In the genomic region with DNA sequence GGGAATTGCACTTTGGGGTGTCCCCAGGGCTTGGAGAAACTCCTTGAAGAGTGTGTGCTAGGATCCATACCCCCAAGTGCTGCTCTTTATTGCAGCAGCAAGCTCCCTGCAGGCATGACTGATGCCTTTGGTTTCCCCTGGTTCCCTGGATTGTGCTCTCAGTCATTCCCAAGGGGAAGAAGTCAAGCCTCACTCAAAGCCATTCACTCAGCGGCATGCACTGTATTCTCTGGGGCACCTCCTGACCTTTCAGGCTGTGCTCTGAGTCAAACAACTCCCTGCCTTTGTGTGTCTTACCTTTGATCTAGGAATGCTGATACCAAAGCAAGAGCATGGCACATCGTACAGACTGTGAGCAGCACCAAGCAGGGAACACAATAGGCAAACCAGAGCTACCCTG, we compare ENCODE assay signal across 15 mouse cellular contexts.
DNase-seq lines count a peak whose midpoint lies in the region; ATAC-seq lines count a peak whose summit lies in the region.
"Had no signal": no experiment of that assay in that cellular context is flagged by ENCODE, and none has a peak within 500 bp of the region (broad histone marks: within the 10 kb centered on the region; RNA-seq: fewer than 3 reads in every experiment).

No protein-coding gene starts in this region.

- peak overlapping the region; percentile 76 for H3K27ac ChIP-seq in midbrain, embryonic 10.5 days (replicated peaks)
- H3K27ac ChIP-seq in midbrain, embryonic 14.5 days (replicated peaks; ENCODE audit: low read depth, low read length): no peak overlapping the region
- H3K27ac ChIP-seq in hindbrain, embryonic 15.5 days (replicated peaks): no peak overlapping the region
- H3K27ac ChIP-seq in neural tube, embryonic 13.5 days (replicated peaks): no peak overlapping the region; the same call in 1 of the 2 replicates
- H3K27ac ChIP-seq: forebrain, embryonic 13.5 days; limb, embryonic 13.5 days; liver, embryonic 12.5 days had no signal

- H3K4me1 ChIP-seq in midbrain, embryonic 10.5 days: peaks cover 26% of the 10 kb centered on the region
- H3K4me1 ChIP-seq in midbrain, embryonic 14.5 days (ENCODE audit: control insufficient read depth, insufficient read depth, low read length): 0 out of 2 replicates have a peak, but pooled peaks cover 13% of the 10 kb centered on the region
- peaks cover 20% of the 10 kb centered on the region for H3K4me1 ChIP-seq in hindbrain, embryonic 15.5 days (replicated peaks)
- peaks cover 28% of the 10 kb centered on the region for H3K4me1 ChIP-seq in neural tube, embryonic 13.5 days (replicated peaks)
- H3K4me1 ChIP-seq: liver, embryonic 12.5 days had no signal

- H3K4me2 ChIP-seq in midbrain, embryonic 14.5 days (ENCODE audit: low read length): no peak overlapping the region
- no peak overlapping the region for H3K4me2 ChIP-seq in hindbrain, embryonic 15.5 days
- H3K4me2 ChIP-seq in neural tube, embryonic 13.5 days: no peak overlapping the region
- H3K4me2 ChIP-seq: forebrain, embryonic 13.5 days; limb, embryonic 13.5 days; liver, embryonic 12.5 days had no signal

- no peaks in the 10 kb centered on the region for H3K9me3 ChIP-seq in midbrain, embryonic 10.5 days (replicated peaks)
- no peaks in the 10 kb centered on the region for H3K9me3 ChIP-seq in midbrain, embryonic 14.5 days (ENCODE audit: control insufficient read depth, low read length)
- H3K9me3 ChIP-seq in hindbrain, embryonic 15.5 days: no peaks in the 10 kb centered on the region
- H3K9me3 ChIP-seq in neural tube, embryonic 13.5 days: no peaks in the 10 kb centered on the region
- H3K9me3 ChIP-seq: forebrain, embryonic 13.5 days; limb, embryonic 13.5 days; liver, embryonic 12.5 days had no signal

- H3K36me3 ChIP-seq in midbrain, embryonic 10.5 days: no peaks in the 10 kb centered on the region
- H3K36me3 ChIP-seq in midbrain, embryonic 14.5 days (ENCODE audit: control insufficient read depth, insufficient read depth, low read length): no peaks in the 10 kb centered on the region
- H3K36me3 ChIP-seq in hindbrain, embryonic 15.5 days: no peaks in the 10 kb centered on the region
- no peaks in the 10 kb centered on the region for H3K36me3 ChIP-seq in neural tube, embryonic 13.5 days
- H3K36me3 ChIP-seq: limb, embryonic 13.5 days; liver, embryonic 12.5 days had no signal

- no peaks in the 10 kb centered on the region; the same call in none of the 2 replicates for H3K27me3 ChIP-seq in midbrain, embryonic 10.5 days (ENCODE audit: low read depth, poor library complexity, severe bottlenecking)
- H3K27me3 ChIP-seq in midbrain, embryonic 14.5 days (ENCODE audit: control insufficient read depth, insufficient read depth, low read length): no peaks in the 10 kb centered on the region
- no peaks in the 10 kb centered on the region for H3K27me3 ChIP-seq in hindbrain, embryonic 15.5 days
- H3K27me3 ChIP-seq in neural tube, embryonic 13.5 days: no peaks in the 10 kb centered on the region
- H3K27me3 ChIP-seq: forebrain, embryonic 13.5 days; limb, embryonic 13.5 days; liver, embryonic 12.5 days had no signal

- peak; percentile 37 for DNase-seq in midbrain, embryonic 10.5 days (ENCODE audit: low spot score)
- DNase-seq in midbrain, embryonic 14.5 days: no peak
- DNase-seq in embryo, embryonic 11 days: peak; percentile 42
- DNase-seq in left cerebral cortex, adult 9 months (ENCODE audit: low spot score in 2 of 2): no peak
- DNase-seq in cerebellum, adult 8-10 months: no peak
- DNase-seq: adrenal gland, postnatal 10 days; gastrocnemius, postnatal 36 days; kidney, adult 9 months; kidney, postnatal 25 days had no signal

- 1% methylated on average over 2 of the region's 2 CpGs for WGBS in midbrain, embryonic 10.5 days
- 1% methylated on average over 2 of the region's 2 CpGs for WGBS in midbrain, embryonic 14.5 days
- WGBS in hindbrain, embryonic 15.5 days: 7% methylated on average over 2 of the region's 2 CpGs
- WGBS in neural tube, embryonic 13.5 days: 5% methylated on average over 2 of the region's 2 CpGs

- H3K4me3 ChIP-seq in midbrain, embryonic 10.5 days: no peak overlapping the region
- no peak overlapping the region for H3K4me3 ChIP-seq in midbrain, embryonic 14.5 days (replicated peaks; ENCODE audit: low read depth, low read length)
- H3K4me3 ChIP-seq in hindbrain, embryonic 15.5 days: no peak overlapping the region
- no peak overlapping the region for H3K4me3 ChIP-seq in neural tube, embryonic 13.5 days
- H3K4me3 ChIP-seq: forebrain, embryonic 13.5 days; limb, embryonic 13.5 days; liver, embryonic 12.5 days had no signal

- no peak for ATAC-seq in midbrain, embryonic 14.5 days (ENCODE audit: low FRiP score, low TSS enrichment)
- ATAC-seq in hindbrain, embryonic 15.5 days (ENCODE audit: low FRiP score, low read depth): 0 out of 2 replicates have a peak, but pooled peaks have one; percentile 21
- ATAC-seq in neural tube, embryonic 13.5 days (ENCODE audit: low read depth): peak; percentile 20; the same call in 1 of the 2 replicates
- ATAC-seq: intestine, embryonic 16.5 days; liver, embryonic 12.5 days had no signal

- H3K9ac ChIP-seq in midbrain, embryonic 14.5 days (replicated peaks; ENCODE audit: low read length): no peak overlapping the region
- no peak overlapping the region for H3K9ac ChIP-seq in hindbrain, embryonic 15.5 days
- H3K9ac ChIP-seq in neural tube, embryonic 13.5 days: no peak overlapping the region
- H3K9ac ChIP-seq: forebrain, embryonic 13.5 days; limb, embryonic 13.5 days; liver, embryonic 12.5 days had no signal

Comparison
In these comparisons a context has a peak if more than half of its experiments do, and no peak if none do; other contexts are left out.
1. DNase-seq: peak in midbrain, embryonic 10.5 days (single experiment) and embryo, embryonic 11 days (single experiment); none in midbrain, embryonic 14.5 days (single experiment), left cerebral cortex, adult 9 months (0 of 2) and cerebellum, adult 8-10 months (single experiment).